Mouse (Mus musculus) megakaryocyte progenitor cell, adult 5-6 weeks (primary cell): ENCODE measurements around the gene Cfap45. TPM values are rescaled to one million over a fixed set of nuclear protein-coding genes. Genes with fewer than 3 reads are reported as not detected.
A peak's percentile ranks its signal among the peaks of the same experiment; 100 is the strongest.

ENCODE experiments used
- ATAC-seq: replicated peaks from 2 replicates; pipeline ENCODE4 v1.8.0; 2016; ENCODE audit warnings: mild to moderate bottlenecking, moderate TSS enrichment, inconsistent platforms; ENCODE audit not compliant: poor library complexity
- total RNA-seq, 2 experiments: library from RNA; stranded (forward) in 1 of 2; stranded (reverse) in 1 of 2; fragments of 157-497, 149-512 nt in 1 of 2; fragments of 200-1000 nt in 1 of 2; gene quantifications; 2 replicates each; pipeline versions ENCODE4 v1.2.3 to v1.2.4; 2015 to 2017

Cfap45 gene
- total RNA-seq, 2 experiments from 2014 or later = not detected

- no peak for ATAC-seq
Measured at GRCm38 (mm10) chr1:172493516-172493915, 27.1 kb upstream of the Cfap45 start.

- ATAC-seq = no peak
Measured at GRCm38 (mm10) chr1:172496030-172496429, 24.6 kb upstream of the Cfap45 start.

- ATAC-seq = no peak
Measured at GRCm38 (mm10) chr1:172497428-172497827, 23.2 kb upstream of the Cfap45 start.

- peak; percentile 50 for ATAC-seq
Measured at GRCm38 (mm10) chr1:172499765-172500441, 20.7 kb upstream of the Cfap45 start, which contains the start of gene Tagln2. Tagln2 (plus strand) TSS chr1:172500047.

- ATAC-seq = peak; percentile 23
Measured at GRCm38 (mm10) chr1:172500451-172501370, 19.9 kb upstream of the Cfap45 start.

- peak; percentile 32 for ATAC-seq
Measured at GRCm38 (mm10) chr1:172501371-172502144, 19.0 kb upstream of the Cfap45 start.

GRCm38 (mm10) chr1:172502145-172503110, 18.2 kb upstream of the Cfap45 start:
- ATAC-seq = no peak; the same call in 1 of the 2 replicates

- no peak for ATAC-seq
Measured at GRCm38 (mm10) chr1:172503111-172503997, 17.2 kb upstream of the Cfap45 start.

- ATAC-seq = no peak
Measured at GRCm38 (mm10) chr1:172504756-172505155, 15.8 kb upstream of the Cfap45 start.

GRCm38 (mm10) chr1:172507001-172507400, 13.6 kb upstream of the Cfap45 start:
- ATAC-seq = no peak

GRCm38 (mm10) chr1:172507701-172508100, 12.9 kb upstream of the Cfap45 start:
- no peak for ATAC-seq

- peak; percentile 41 for ATAC-seq
Measured at GRCm38 (mm10) chr1:172508172-172508571, 12.4 kb upstream of the Cfap45 start.

- ATAC-seq = no peak
Measured at GRCm38 (mm10) chr1:172509235-172509634, 11.4 kb upstream of the Cfap45 start.

GRCm38 (mm10) chr1:172509983-172510382, 10.6 kb upstream of the Cfap45 start:
- ATAC-seq = no peak

GRCm38 (mm10) chr1:172510421-172510972, 10.1 kb upstream of the Cfap45 start:
- no peak for ATAC-seq

GRCm38 (mm10) chr1:172512962-172513361, 7.6 kb upstream of the Cfap45 start:
- ATAC-seq = peak; percentile 59

- peak; percentile 77 for ATAC-seq
Measured at GRCm38 (mm10) chr1:172513525-172514212, 6.9 kb upstream of the Cfap45 start.

GRCm38 (mm10) chr1:172514213-172514529, 6.4 kb upstream of the Cfap45 start:
- no peak for ATAC-seq
